Mouse (Mus musculus) liver, embryonic 11.5 days (tissue): ENCODE data around the gene P4ha2. TPM values are rescaled to one million over a fixed set of nuclear protein-coding genes. Genes with fewer than 3 reads are reported as not detected.

Source experiments
- ATAC-seq: fragments of 200-750 bp; cut with Nextera tagmentation; replicated peaks from 2 replicates; pipeline ENCODE4 v1.8.0; 2017; ENCODE audit warnings: moderate number of reproducible peaks, mild to moderate bottlenecking, moderate TSS enrichment, moderate library complexity; ENCODE audit not compliant: low FRiP score
- DNase-seq: peaks from one replicate; pipeline ENCODE4 v3.0.0-alpha.2; 2017; ENCODE audit warnings: low spot score
- H3K27ac ChIP-seq: fragments of 300-500 bp; sonication (generic); 2 replicates; pipeline ENCODE4 v1.5.1; 2014; ENCODE audit warnings: mild to moderate bottlenecking, low read depth, low read length, control low read depth
- H3K27me3 ChIP-seq: fragments of 300-500 bp; sonication (generic); replicated peaks from 2 replicates; pipeline ENCODE4 v1.6.1; 2014; ENCODE audit warnings: low read length, mixed read lengths; ENCODE audit not compliant: control insufficient read depth, insufficient read depth
- H3K36me3 ChIP-seq: fragments of 300-500 bp; sonication (generic); 2 replicates; pipeline ENCODE4 v1.6.1; 2014; ENCODE audit warnings: mild to moderate bottlenecking, low read length, moderate library complexity, mixed read lengths; ENCODE audit not compliant: control insufficient read depth, insufficient read depth
- H3K4me1 ChIP-seq: fragments of 300-500 bp; sonication (generic); replicated peaks from 2 replicates; pipeline ENCODE4 v1.6.1; 2014; ENCODE audit warnings: low read length, mixed read lengths; ENCODE audit not compliant: control insufficient read depth, insufficient read depth
- H3K4me2 ChIP-seq: fragments of 300-500 bp; sonication (generic); 2 replicates; pipeline ENCODE4 v1.6.1; 2014; ENCODE audit warnings: mild to moderate bottlenecking, control low read depth, moderate library complexity
- H3K4me3 ChIP-seq: fragments of 300-500 bp; sonication (generic); 2 replicates; pipeline ENCODE4 v1.5.1; 2014; ENCODE audit warnings: low read depth, low read length, control low read depth
- H3K9ac ChIP-seq: fragments of 300-500 bp; sonication (generic); 2 replicates; pipeline ENCODE4 v1.6.1; 2014; ENCODE audit warnings: low read depth, low read length, control low read depth
- H3K9me3 ChIP-seq: fragments of 300-500 bp; sonication (generic); 2 replicates; pipeline ENCODE4 v1.6.1; 2016; ENCODE audit warnings: low read length, inconsistent platforms, mixed read lengths; ENCODE audit not compliant: control insufficient read depth
- WGBS: fragments of 180-500 bp; shearing (Covaris S2); extraction: QIAGEN DNeasy Blood & Tissue Kit; methylation state at CpG from one replicate; pipeline ENCODE4 v1.1.7; 2014; 5-methylcytosine and 5-hydroxymethylcytosine counted together
- polyA plus RNA-seq: library from polyadenylated mRNA; unstranded; fragments of >200 nt; fragmentation: Nextera tagmentation; extraction: Ambion mirVana; gene quantifications from 2 replicates; pipeline ENCODE4 v1.2.1, GENCODE M21; 2014

P4ha2 gene
- polyA plus RNA-seq, 1 experiment from 2014 or later: 25.7 TPM

GRCm38 (mm10) chr11:54160920-54161319 is 61.0 kb downstream of the P4ha2 start:
- Histone ChIP-seq H3K36me3 (no peaks in the 10 kb centered on the region), H3K9me3 (no peaks in the 10 kb centered on the region), H3K27me3 (no peaks in the 10 kb centered on the region), H3K9ac (no peak overlapping the region), H3K4me1 (no peaks in the 10 kb centered on the region; the same call in 1 of the 2 replicates), H3K4me2 (no peak overlapping the region), H3K4me3 (no peak overlapping the region), H3K27ac (no peak overlapping the region)
- ATAC-seq (no peak), DNase-seq (no peak)
- WGBS: 28% methylated on average over 2 of the region's 2 CpGs

- H3K27ac ChIP-seq: no peak overlapping the region
- no peak overlapping the region for H3K9ac ChIP-seq
- H3K4me1 ChIP-seq: no peaks in the 10 kb centered on the region; the same call in 1 of the 2 replicates
- H3K9me3 ChIP-seq: no peaks in the 10 kb centered on the region
- no peaks in the 10 kb centered on the region for H3K36me3 ChIP-seq
- no peak for ATAC-seq
- H3K4me3 ChIP-seq: no peak overlapping the region
- WGBS: 25% methylated on average over 2 of the region's 2 CpGs
- H3K27me3 ChIP-seq: no peaks in the 10 kb centered on the region
- no peak for DNase-seq
- no peak overlapping the region for H3K4me2 ChIP-seq
Observed at GRCm38 (mm10) chr11:54161514-54161913, 61.6 kb downstream of the P4ha2 start.

- no peak for ATAC-seq
- Histone ChIP-seq H3K36me3 (no peaks in the 10 kb centered on the region), H3K4me3 (no peak overlapping the region), H3K9ac (no peak overlapping the region), H3K9me3 (no peaks in the 10 kb centered on the region), H3K4me2 (no peak overlapping the region), H3K27ac (no peak overlapping the region), H3K27me3 (no peaks in the 10 kb centered on the region), H3K4me1 (no peaks in the 10 kb centered on the region; the same call in 1 of the 2 replicates)
- 38% methylated on average over 1 of the region's 1 CpGs for WGBS
- no peak for DNase-seq
Observed at GRCm38 (mm10) chr11:54162968-54163367, 63.1 kb downstream of the P4ha2 start.

GRCm38 (mm10) chr11:54169432-54170295 is 69.8 kb downstream of the P4ha2 start:
- no peaks in the 10 kb centered on the region for H3K27me3 ChIP-seq
- no peaks in the 10 kb centered on the region for H3K9me3 ChIP-seq
- no peaks in the 10 kb centered on the region for H3K4me1 ChIP-seq
- no peak overlapping the region for H3K9ac ChIP-seq
- H3K4me3 ChIP-seq: no peak overlapping the region
- H3K27ac ChIP-seq: no peak overlapping the region
- no peak overlapping the region for H3K4me2 ChIP-seq
- ATAC-seq: no peak
- H3K36me3 ChIP-seq: no peaks in the 10 kb centered on the region
- DNase-seq: no peak
- WGBS: 58% methylated on average over 3 of the region's 3 CpGs

- H3K27me3 ChIP-seq: no peaks in the 10 kb centered on the region
- no peak overlapping the region for H3K27ac ChIP-seq
- ATAC-seq: no peak
- H3K4me3 ChIP-seq: no peak overlapping the region
- no peaks in the 10 kb centered on the region for H3K9me3 ChIP-seq
- no peak overlapping the region for H3K4me2 ChIP-seq
- no peak overlapping the region for H3K9ac ChIP-seq
- DNase-seq: no peak
- no peaks in the 10 kb centered on the region for H3K36me3 ChIP-seq
- H3K4me1 ChIP-seq: no peaks in the 10 kb centered on the region
- 65% methylated on average over 2 of the region's 2 CpGs for WGBS
Observed at GRCm38 (mm10) chr11:54171175-54171574, 71.3 kb downstream of the P4ha2 start.

- no peak overlapping the region for H3K4me3 ChIP-seq
- no peak overlapping the region for H3K9ac ChIP-seq
- 77% methylated on average over 4 of the region's 4 CpGs for WGBS
- no peaks in the 10 kb centered on the region for H3K36me3 ChIP-seq
- no peak overlapping the region for H3K27ac ChIP-seq
- H3K27me3 ChIP-seq: no peaks in the 10 kb centered on the region
- ATAC-seq (no peak), DNase-seq (no peak)
- no peak overlapping the region for H3K4me2 ChIP-seq
- H3K9me3 ChIP-seq: no peaks in the 10 kb centered on the region
- H3K4me1 ChIP-seq: no peaks in the 10 kb centered on the region
Observed at GRCm38 (mm10) chr11:54174226-54174625, 74.3 kb downstream of the P4ha2 start.

GRCm38 (mm10) chr11:54174877-54175276 is 75.0 kb downstream of the P4ha2 start:
- no peak overlapping the region for H3K4me2 ChIP-seq
- H3K4me3 ChIP-seq: no peak overlapping the region
- H3K4me1 ChIP-seq: no peaks in the 10 kb centered on the region
- H3K9me3 ChIP-seq: no peaks in the 10 kb centered on the region
- no peaks in the 10 kb centered on the region for H3K36me3 ChIP-seq
- no peak overlapping the region for H3K9ac ChIP-seq
- H3K27me3 ChIP-seq: no peaks in the 10 kb centered on the region
- no peak for DNase-seq
- WGBS: 80% methylated on average over 2 of the region's 2 CpGs
- H3K27ac ChIP-seq: no peak overlapping the region
- no peak for ATAC-seq
